Mouse (Mus musculus): ENCODE data around the gene Fam171a2. TPM values are rescaled to one million over a fixed set of nuclear protein-coding genes. Genes with fewer than 3 reads are reported as not detected.
"Not testable (repeated sequence)": the region's sequence is repeated elsewhere in the genome, so short reads cannot be mapped to it uniquely, and the experiment has no call there.

The Fam171a2 gene
- total RNA-seq, 1 experiment from 2014 or later = not detected

DNA sequence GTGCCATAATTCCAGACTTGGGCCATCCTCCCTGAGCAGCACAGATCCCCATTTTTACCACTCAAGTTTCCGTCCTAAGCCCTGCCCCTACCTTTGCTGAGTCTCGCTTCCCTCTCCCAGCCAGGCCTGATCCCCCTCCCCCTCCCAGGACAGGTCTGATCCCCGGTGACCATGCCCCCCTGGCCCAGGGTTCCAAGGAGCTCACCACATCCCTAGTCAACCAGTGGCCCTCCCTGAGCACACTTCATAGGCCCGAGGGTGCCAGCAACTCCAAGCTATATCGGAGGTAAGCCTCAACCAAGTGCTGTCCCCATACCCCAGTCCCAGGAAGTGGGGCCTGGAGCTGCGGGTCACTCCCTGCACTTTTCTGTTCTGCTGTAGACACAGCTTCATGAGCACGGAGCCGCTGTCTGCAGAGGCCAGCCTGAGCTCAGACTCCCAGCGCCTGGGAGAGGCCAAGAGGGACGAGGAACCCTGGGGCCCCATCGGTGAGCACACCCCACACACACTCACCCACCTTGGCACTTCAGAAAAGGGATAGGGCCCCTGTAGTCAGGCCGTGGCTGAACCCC is 46.9 kb downstream of the Fam171a2 start:
- no peak for ATAC-seq (ENCODE audit: extremely low read depth, insufficient number of reproducible peaks, low FRiP score, poor library complexity, severe bottlenecking)

DNA sequence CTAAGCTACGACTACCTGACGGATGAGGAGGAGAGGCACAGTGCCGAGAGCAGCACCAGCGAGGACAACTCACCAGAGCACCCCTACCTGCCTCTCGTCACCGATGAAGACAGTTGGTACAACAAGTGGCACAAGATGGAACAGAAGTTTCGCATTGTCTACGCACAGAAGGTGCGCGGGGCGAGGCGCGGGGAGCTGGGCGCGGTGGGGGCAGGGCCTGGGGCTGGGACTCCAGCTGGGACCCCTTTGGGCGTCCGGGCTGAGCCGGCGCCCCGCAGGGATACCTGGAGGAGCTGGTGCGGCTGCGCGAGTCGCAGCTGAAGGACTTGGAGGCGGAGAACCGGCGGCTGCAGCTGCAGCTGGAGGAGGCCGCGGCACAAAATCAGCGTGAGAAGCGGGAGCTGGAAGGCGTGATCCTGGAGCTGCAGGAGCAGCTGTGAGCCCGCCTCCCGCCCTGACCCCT is 47.8 kb downstream of the Fam171a2 start:
- ATAC-seq (ENCODE audit: extremely low read depth, insufficient number of reproducible peaks, low FRiP score, poor library complexity, severe bottlenecking) = no peak

DNA sequence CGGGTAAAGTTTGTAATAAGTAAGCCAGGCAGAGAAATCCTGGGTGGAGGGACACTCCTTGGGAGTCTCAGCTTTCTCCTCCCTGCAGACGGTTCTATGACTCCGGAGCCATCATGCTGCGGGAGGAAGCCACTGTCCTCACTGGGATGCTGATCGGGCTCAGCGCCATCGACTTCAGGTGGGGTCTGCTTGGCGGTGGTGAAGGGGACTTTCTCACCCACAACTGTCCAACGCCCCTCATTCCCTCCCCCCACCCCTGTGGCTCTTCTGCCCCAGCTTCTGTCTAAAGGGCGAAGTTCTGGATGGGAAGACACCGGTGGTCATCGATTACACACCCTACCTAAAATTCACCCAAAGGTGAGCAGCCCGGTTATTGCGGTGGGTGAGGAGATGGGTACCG is 48.4 kb downstream of the Fam171a2 start:
- no peak for ATAC-seq (ENCODE audit: extremely low read depth, insufficient number of reproducible peaks, low FRiP score, poor library complexity, severe bottlenecking)

DNA sequence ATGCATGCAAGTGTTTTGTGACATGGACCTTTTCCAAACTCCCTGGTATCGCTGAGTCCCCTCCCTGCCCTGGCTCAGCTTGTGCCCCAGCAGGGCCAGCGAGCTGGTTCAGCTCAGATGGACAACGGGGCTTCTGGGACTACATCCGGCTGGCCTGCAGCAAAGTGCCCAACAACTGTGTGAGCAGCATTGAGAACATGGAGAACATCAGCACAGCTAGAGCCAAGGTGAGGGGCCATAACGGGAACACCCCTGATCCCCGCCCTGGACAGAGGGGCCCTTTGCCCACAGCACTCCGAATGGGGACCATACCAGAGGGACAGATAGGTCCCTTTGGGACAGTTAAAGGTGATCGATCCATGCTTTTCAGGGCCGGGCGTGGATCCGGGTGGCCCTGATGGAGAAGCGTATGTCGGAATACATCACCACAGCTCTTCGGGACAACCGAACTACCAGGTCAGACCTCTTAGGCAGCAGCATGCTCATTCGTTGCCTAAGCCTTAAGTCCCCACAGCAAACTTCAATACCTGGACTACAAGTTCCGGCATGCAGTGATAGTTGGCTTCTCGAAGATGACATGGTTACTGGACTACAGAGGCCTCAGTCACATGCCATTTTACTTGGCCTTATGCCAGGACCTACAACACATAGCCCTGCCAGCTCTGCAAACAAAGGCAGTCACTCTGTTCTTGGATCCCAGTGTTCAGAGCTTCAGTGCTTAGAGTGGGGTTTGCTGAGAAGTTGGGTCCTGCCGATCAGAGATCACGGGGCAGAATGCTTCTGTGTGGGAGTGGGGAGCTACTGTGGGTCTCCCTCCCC is 49.3 kb downstream of the Fam171a2 start:
- no peak for ATAC-seq (ENCODE audit: extremely low read depth, insufficient number of reproducible peaks, low FRiP score, poor library complexity, severe bottlenecking)

DNA sequence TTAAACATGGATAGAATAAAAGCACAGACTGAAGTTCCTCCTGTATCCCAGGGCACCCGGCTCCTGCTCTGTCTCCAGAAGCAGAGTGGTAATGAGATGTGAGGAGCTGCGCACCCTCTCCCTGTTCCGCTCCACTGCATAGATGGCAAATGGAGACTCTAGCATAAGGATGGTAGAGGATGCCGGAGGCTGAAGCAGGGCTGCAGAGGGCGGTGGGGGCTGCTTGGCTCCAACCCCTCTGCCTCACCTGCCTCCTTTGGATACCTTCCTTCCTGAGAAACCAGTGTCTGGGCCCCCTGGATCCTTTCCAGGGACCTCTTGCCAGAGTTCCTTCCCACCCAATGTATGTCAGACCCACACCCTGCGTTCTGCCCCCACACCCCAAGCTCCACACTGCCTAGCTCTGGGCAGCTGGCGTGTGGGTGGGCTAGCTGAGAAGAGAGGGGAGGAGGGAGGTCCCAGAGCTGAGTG is 50.8 kb downstream of the Fam171a2 start:
- no peak for ATAC-seq (ENCODE audit: extremely low read depth, insufficient number of reproducible peaks, low FRiP score, poor library complexity, severe bottlenecking)

DNA sequence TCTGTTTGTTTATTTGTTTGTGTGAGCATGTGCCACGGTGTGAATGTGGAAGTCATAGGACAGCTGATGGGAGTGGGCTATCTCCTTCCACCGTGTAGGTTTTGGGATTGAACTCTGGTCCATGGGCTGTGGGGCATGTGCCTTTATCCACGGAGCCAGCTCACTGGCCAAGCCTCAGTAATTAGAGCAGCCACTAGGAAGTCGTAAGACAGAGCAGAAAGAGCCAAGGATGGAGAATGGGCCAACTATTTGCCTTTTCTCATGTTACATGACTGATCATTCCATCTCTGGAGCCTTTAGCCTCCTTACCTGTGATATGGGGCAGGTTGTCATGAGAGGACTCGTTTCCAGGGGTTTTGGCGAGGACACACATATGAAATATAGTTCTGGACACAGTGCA is 51.2 kb downstream of the Fam171a2 start:
- ATAC-seq (ENCODE audit: extremely low read depth, insufficient number of reproducible peaks, low FRiP score, poor library complexity, severe bottlenecking) = no peak

DNA sequence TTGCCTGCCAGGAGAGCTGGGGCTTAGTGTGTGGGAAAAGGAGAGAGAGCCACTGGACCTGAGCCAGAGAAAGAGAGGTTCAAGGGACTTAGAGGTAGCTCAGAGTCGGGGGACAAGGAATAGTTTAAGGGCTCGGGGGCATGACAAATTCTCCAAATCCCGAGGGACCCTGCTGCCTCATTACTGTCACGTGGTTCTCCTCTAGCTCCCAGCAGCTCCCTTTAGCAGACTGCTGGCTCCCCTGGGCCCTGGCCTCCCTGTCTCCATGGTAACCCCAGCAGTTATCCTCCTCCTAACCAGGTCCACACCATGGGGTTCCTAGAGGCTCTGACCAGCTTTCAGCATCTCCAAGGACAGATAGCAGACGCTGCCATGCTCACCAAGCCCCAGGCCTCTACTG is 52.2 kb downstream of the Fam171a2 start:
- ATAC-seq (ENCODE audit: extremely low read depth, insufficient number of reproducible peaks, low FRiP score, poor library complexity, severe bottlenecking) = no peak

DNA sequence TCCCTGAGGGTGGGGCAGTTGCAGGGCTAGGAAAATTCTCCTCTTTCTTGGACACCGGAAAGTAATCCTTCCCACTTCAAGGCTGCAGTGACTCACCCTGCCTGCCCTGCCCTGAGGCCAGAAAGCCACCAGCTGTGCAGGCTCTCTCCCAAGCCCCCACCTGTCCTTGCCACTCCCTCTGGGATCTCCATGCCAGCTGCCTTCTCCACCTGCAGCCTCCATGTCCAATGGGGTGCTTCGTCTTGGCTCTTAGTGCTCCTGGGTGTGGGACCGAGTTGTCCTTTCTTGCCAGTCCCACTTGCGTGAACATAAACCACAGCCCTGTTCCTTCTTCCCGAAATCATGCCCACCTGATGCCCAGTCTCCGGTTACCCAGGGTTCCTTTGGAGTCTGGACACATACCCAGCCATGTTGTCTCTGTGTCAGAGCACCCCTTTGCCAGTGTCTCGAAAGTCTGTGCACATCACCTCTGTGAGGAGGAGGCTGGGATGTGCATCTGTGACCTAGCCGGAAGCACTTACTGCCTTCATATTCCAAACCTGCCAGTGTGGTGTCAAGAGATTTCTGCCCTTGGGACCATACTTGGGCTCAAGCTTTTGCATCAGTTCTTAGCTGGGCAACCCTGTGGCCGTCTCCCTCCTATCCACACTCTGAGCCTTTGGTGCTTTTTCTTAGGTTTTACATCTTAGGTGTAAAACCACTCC is 52.9 kb downstream of the Fam171a2 start:
- ATAC-seq (ENCODE audit: extremely low read depth, insufficient number of reproducible peaks, low FRiP score, poor library complexity, severe bottlenecking) = no peak

DNA sequence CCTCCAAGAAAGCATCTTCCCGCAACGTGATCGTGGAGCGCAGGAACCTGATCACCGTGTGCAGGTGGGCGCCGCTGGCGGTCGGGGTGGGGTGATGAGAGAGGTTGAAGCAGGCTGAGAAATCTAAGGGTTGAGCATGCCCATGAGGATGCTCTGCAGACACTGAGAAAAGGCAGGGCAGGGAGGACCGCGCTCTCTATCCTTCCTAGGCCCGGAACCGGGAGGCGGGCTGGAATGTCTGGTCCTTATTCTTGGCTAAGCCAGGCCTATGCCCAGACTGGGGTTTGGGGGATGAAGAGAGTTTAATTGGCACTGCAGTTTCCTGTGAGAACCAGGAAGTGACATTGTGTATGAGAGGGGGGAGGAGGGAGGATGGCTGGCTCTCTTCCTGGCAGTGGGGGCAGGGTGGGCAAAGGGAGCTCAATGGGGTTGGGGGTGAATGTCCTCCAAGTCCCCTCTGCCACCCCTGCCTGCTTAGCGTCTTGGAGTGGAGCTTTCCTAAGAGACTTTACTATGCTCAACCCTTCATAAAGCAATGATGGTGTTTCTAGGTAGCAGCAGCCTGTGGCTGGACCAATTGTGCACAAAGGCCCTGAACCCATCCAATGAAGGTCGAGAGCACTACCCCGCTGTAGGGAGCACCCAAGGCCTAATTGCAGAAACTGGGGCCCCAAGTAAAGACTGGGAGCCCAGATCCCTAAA is 53.6 kb downstream of the Fam171a2 start:
- ATAC-seq (ENCODE audit: extremely low read depth, insufficient number of reproducible peaks, low FRiP score, poor library complexity, severe bottlenecking) = no peak

DNA sequence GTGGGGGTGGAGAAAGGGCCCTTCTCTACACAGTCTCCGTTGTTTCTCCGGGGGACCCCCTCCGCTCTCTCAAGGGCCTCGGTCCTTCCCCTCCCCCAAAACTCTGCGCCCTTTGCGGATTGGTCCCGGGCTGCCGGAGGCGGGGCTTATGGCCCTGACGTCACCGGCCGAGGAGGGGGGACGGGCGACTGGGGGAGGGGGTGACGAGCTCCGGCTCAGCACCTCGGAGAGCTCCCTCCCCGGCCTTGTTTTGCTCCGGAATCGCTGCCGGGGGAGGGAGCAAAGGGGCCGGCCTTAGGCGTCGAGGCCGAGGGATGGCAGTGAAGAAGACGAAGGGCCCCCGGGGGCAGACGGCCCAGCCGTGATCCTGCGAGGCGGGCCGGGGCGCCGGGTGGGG is 54.2 kb downstream of the Fam171a2 start, which contains the start of gene Rundc3a:
Gene Rundc3a (plus strand): TSS at position 166 of the 397 bp plus-strand sequence.
- ATAC-seq (ENCODE audit: extremely low read depth, insufficient number of reproducible peaks, low FRiP score, poor library complexity, severe bottlenecking) = peak; percentile 25; the same call in 1 of the 2 replicates

DNA sequence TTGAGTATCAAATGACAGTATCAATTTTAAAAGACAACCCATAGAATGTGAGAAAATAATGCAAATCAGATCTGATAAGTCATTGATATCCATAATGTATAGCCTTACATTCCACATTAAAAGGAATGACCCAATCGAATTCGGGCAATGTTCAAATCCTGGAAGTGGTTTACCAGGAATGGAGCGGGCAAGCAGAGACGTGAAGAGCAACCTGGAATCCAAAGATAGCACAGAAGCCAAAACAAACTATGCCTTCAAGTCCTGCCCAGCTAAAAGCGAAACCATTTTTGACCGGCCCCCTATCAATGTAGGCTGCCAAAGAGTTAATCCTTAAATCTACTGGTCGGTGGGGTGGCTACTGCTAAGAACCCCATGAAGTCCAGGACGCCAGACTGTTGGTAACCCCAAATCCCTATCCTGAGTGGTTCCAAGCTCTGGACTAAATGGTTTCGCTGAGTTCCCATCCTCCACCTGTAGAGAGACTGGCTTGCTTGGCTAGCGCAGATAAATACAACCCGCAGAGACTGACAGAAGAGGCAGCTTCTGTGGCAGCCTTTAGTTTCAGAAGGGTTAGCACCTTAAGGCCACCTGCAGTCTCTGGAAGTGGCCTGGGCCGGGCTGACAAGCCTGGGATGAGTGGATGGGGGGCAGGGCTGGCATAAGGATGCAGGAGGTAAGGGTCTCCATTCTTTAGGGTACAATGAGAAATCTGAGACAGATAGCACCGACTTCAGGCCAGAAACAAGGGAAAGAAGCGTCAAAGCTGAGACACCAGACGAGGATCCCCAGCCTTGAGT is 54.8 kb downstream of the Fam171a2 start:
- no peak for ATAC-seq (ENCODE audit: extremely low read depth, insufficient number of reproducible peaks, low FRiP score, poor library complexity, severe bottlenecking)

DNA sequence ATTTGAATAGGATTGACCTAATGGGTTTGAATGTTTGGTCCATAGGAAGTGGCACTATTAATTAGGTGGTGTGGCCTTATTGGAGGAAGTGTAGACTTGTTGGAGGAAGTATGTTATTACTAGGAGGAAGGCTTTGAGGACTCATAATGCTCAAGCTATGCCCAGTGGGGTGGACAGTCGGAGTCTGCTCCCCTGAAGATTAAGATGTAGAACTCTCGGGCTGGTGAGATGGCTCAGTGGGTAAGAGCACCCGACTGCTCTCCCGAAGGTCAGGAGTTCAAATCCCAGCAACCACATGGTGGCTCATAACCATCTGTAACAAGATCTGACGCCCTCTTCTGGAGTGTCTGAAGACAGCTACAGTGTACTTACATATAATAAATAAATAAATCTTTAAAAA is 58.0 kb downstream of the Fam171a2 start:
- not testable (repeated sequence) for ATAC-seq (ENCODE audit: extremely low read depth, insufficient number of reproducible peaks, low FRiP score, poor library complexity, severe bottlenecking)

Other genes starting within 250 kb of the Fam171a2 start
- gene Hdac5, start 217.5 kb downstream of the Fam171a2 start, total RNA-seq (2017) = 62.9 and 64.1 TPM in 2 replicates
- gene BC030867, start 198.8 kb downstream of the Fam171a2 start, total RNA-seq (2017) = not detected in 2 replicates
- not detected in 2 replicates for gene Asb16, start 178.9 kb downstream of the Fam171a2 start, total RNA-seq (2017)
- 51.1 and 54.8 TPM in 2 replicates for gene Tmub2, start 162.8 kb downstream of the Fam171a2 start, total RNA-seq (2017)
- 36.7 and 44.5 TPM in 2 replicates for gene Atxn7l3, start 151.1 kb downstream of the Fam171a2 start, total RNA-seq (2017)
- 169 and 195 TPM in 2 replicates for gene Ubtf, start 127.9 kb downstream of the Fam171a2 start, total RNA-seq (2017)
- gene Slc4a1, start 81.5 kb downstream of the Fam171a2 start, total RNA-seq (2017) = 12.0 and 14.8 TPM in 2 replicates
- gene Rundc3a, start 54.3 kb downstream of the Fam171a2 start, total RNA-seq (2017) = 0.74 and 1.0 TPM in 2 replicates
- 31.0 and 36.2 TPM in 2 replicates for gene Slc25a39, start 39.7 kb downstream of the Fam171a2 start, total RNA-seq (2017)
- 44.9 and 45.2 TPM in 2 replicates for gene Grn, start 17.4 kb downstream of the Fam171a2 start, total RNA-seq (2017)
- 37.8 and 42.2 TPM in 2 replicates for gene Itga2b, start 22.4 kb upstream of the Fam171a2 start, total RNA-seq (2017)
- 52.8 and 56.9 TPM in 2 replicates for gene Gpatch8, start 108.7 kb upstream of the Fam171a2 start, total RNA-seq (2017)
- gene Gm11627, start 131.8 kb upstream of the Fam171a2 start, total RNA-seq (2017) = not detected in 2 replicates
- gene Fzd2, start 156.7 kb upstream of the Fam171a2 start, total RNA-seq (2017) = 0.12 TPM in 1 of 2 replicates, not detected in the other
- gene Meioc, start 216.0 kb upstream of the Fam171a2 start, total RNA-seq (2017) = not detected in 2 replicates

All from neutrophil, adult 5-6 weeks (primary cell).